Mouse (Mus musculus): ENCODE results near the gene Grid2.

DNA sequence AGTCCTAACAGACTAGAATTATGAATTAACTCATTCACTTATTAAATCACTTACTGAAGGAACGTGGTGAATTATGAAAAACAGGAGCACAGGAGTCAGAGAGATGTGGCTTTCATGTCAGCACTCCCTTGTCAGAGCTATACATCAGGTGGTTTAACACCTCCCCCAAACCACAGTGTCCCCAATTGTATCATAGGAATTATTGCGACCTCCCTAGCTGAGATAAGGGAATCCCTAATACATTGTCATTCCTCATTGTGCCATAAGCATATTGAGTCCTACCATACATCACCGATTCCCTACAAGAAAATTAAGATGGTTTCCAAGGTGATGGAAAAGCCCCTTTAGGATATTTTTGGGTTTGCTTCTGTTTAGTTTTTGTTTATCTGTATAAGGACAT, 1224.2 kb downstream of the Grid2 start:
- no peak for TF ChIP-seq CTCF (conservative IDR thresholded peaks at IDR 0.05; ENCODE audit: low read length)
- TF ChIP-seq NANOG (IDR thresholded peaks at IDR 0.05; ENCODE audit: borderline replicate concordance, low read length): no peak

Data from E14TG2a.4 (cell line).